Mouse (Mus musculus) embryonic facial prominence, embryonic 11.5 days (tissue): ENCODE measurements around the gene Art3. TPM values are rescaled to one million over a fixed set of nuclear protein-coding genes. Genes with fewer than 3 reads are reported as not detected.
A peak's percentile ranks its signal among the peaks of the same experiment; 100 is the strongest.
"Not testable (repeated sequence)": the region's sequence is repeated elsewhere in the genome, so short reads cannot be mapped to it uniquely, and the experiment has no call there.

Source experiments
- ATAC-seq: fragments of 200-750 bp; cut with Nextera tagmentation; replicated peaks from 2 replicates; pipeline ENCODE4 v1.8.0; 2017; ENCODE audit warnings: low read depth; ENCODE audit not compliant: insufficient number of reproducible peaks, low FRiP score, low TSS enrichment
- DNase-seq: peaks from one replicate; pipeline ENCODE4 v3.0.0-alpha.2; 2015; ENCODE audit warnings: low spot score
- H3K27ac ChIP-seq: fragments of 300-500 bp; sonication (generic); replicated peaks from 2 replicates; pipeline ENCODE4 v1.5.1; 2014; ENCODE audit warnings: mild to moderate bottlenecking, low read depth, low read length, control low read depth
- H3K27me3 ChIP-seq: fragments of 300-500 bp; sonication (generic); 2 replicates; pipeline ENCODE4 v1.6.1; 2014; ENCODE audit warnings: mild to moderate bottlenecking, low read length, moderate library complexity, mixed read lengths; ENCODE audit not compliant: control insufficient read depth, insufficient read depth
- H3K36me3 ChIP-seq: fragments of 300-500 bp; sonication (generic); replicated peaks from 2 replicates; pipeline ENCODE4 v1.6.1; 2014; ENCODE audit warnings: low read depth, mild to moderate bottlenecking, low read length, moderate library complexity, mixed read lengths; ENCODE audit not compliant: control insufficient read depth, insufficient read depth
- H3K4me1 ChIP-seq: fragments of 300-500 bp; sonication (generic); 2 replicates; pipeline ENCODE4 v1.6.1; 2014; ENCODE audit warnings: low read length, mixed read lengths; ENCODE audit not compliant: control insufficient read depth, insufficient read depth
- H3K4me2 ChIP-seq: fragments of 300-500 bp; sonication (generic); 2 replicates; pipeline ENCODE4 v1.6.1; 2014; ENCODE audit warnings: low read depth, mild to moderate bottlenecking, control low read depth, low read length, moderate library complexity
- H3K4me3 ChIP-seq: fragments of 300-500 bp; sonication (generic); 2 replicates; pipeline ENCODE4 v1.5.1; 2014; ENCODE audit warnings: low read depth, low read length, control low read depth
- H3K9ac ChIP-seq: fragments of 300-500 bp; sonication (generic); replicated peaks from 2 replicates; pipeline ENCODE4 v1.6.1; 2014; ENCODE audit warnings: mild to moderate bottlenecking, control low read depth, low read length
- H3K9me3 ChIP-seq: fragments of 300-500 bp; sonication (generic); replicated peaks from 2 replicates; pipeline ENCODE4 v1.6.1; 2016; ENCODE audit warnings: mild to moderate bottlenecking, low read length, inconsistent platforms, mixed read lengths; ENCODE audit not compliant: control insufficient read depth
- WGBS: fragments of 180-500 bp; shearing (Covaris S2); extraction: QIAGEN DNeasy Blood & Tissue Kit; methylation state at CpG from one replicate; pipeline ENCODE4 v1.1.7; 2014; 5-methylcytosine and 5-hydroxymethylcytosine counted together
- polyA plus RNA-seq: library from polyadenylated mRNA; unstranded; fragments of >200 nt; fragmentation: Nextera tagmentation; extraction: Ambion mirVana; gene quantifications from 2 replicates; pipeline ENCODE4 v1.2.1, GENCODE M21; 2014

The Art3 gene
- polyA plus RNA-seq, 1 experiment from 2014 or later, result 1.4 TPM

DNA sequence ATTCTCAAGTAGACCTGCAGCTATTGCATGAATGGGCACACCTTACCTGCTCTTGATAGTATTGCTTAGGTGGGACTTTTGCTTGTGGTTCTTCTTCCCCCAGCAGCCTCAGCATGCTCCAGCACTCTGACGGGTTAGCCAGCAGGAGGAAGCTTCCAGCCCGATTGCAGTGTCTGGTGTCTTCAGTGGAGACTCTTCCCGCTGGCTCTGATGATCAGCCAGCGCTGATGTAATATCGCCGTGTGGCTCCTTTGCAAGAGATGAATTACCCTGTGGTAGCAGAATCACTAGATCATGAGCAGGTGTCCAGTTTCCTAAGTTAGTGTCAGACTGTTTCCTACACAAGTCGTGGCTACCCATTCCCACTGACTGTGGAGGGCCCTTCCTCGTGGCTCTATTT lies 13.4 kb downstream of the Art3 start:
- Histone ChIP-seq H3K4me2 (no peak overlapping the region), H3K27me3 (no peaks in the 10 kb centered on the region), H3K36me3 (no peaks in the 10 kb centered on the region), H3K4me3 (no peak overlapping the region), H3K9ac (no peak overlapping the region), H3K4me1 (no peaks in the 10 kb centered on the region), H3K9me3 (no peaks in the 10 kb centered on the region), H3K27ac (no peak overlapping the region)
- no peak for DNase-seq
- no peak for ATAC-seq
- 84% methylated on average over 8 of the region's 8 CpGs for WGBS

DNA sequence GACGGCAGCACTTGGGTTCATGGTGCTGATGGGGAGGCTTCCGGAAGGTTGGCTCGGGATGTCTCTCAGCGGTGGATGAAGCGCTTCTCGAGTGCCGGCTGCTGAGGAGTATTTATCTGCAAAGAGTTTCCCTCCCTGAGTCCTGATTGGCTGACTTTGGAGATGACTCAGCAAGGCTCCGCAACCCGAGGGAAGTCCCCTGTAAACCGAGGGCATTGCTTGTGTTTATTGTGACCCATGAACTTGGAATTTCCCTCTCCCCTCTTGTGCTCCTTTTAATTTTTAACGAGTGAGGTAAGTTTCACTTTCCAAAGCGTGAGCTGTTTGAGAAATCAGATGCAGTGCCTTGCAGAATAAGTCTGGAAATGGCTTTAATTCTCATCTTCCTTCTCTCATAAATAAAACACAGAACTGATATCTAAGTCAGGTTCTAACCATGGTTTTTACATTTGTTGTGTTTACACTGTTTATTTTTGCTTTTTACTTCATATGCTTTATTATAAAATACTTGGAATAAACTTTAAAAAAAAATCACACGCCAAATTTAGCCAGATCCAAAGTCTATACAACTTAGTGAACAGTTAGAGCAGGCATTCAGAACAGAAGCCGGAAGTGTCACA lies 17.3 kb downstream of the Art3 start, which contains the start of gene Cxcl10:
Gene Cxcl10 (minus strand): TSS at position 96 of the 620 bp plus-strand sequence.
- H3K4me2 ChIP-seq, result no peak within 1 kb of the TSS; the same call in 1 of the 2 replicates
- H3K9ac ChIP-seq, result no peak within 1 kb of the TSS
- DNase-seq, result peak; percentile 65
- no peak within 1 kb of the TSS for H3K4me3 ChIP-seq
- H3K9me3 ChIP-seq, result no peaks in the 10 kb centered on the region
- H3K27me3 ChIP-seq, result no peaks in the 10 kb centered on the region
- no peaks in the 10 kb centered on the region for H3K36me3 ChIP-seq
- WGBS, result 22% methylated on average over 14 of the region's 14 CpGs
- ATAC-seq, result no peak
- no peak within 1 kb of the TSS for H3K27ac ChIP-seq
- no peaks in the 10 kb centered on the region for H3K4me1 ChIP-seq

DNA sequence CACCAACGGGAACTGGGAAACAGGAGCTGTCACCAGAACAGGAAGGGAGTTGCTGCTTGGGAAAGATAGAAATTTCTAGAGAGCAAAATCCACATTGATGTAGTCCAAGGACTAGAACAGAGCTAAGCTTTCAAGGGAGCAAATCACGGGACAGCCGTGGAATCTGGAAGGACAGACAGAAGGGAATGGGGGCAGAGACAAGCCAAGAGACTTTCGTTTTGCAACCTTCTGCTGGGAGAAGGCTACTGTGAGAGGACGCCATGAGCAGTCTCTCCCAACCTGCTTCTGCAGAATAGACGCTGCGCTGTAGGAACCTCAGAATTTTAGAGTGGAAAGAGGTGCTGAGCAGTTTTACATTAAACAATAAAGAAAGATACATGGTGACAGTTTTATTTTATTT lies 18.1 kb downstream of the Art3 start:
- Histone ChIP-seq H3K27ac (no peak overlapping the region), H3K4me1 (no peaks in the 10 kb centered on the region), H3K27me3 (no peaks in the 10 kb centered on the region), H3K9ac (no peak overlapping the region), H3K36me3 (no peaks in the 10 kb centered on the region), H3K9me3 (no peaks in the 10 kb centered on the region), H3K4me3 (no peak overlapping the region), H3K4me2 (no peak overlapping the region)
- ATAC-seq (no peak), DNase-seq (no peak)
- 85% methylated on average over 7 of the region's 7 CpGs for WGBS

DNA sequence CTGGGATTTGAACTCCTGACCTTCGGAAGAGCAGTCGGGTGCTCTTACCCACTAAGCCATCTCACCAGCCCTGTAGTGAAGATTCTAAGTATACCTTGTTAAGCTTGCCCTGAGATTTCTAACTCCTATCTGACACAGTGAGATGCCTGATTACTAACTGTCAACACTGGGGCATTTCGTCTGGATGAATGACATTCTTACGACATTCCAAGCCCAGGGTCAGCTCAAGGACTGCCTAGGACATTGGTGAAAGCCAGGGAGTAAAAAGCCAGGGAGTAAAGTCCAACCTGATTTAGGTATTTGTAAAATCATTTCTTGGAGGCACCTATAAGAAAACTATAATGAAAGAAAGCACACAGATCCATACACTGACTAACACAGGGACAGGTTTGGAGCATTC lies 21.1 kb downstream of the Art3 start:
- H3K36me3 ChIP-seq, H3K4me1 ChIP-seq, H3K9me3 ChIP-seq, H3K4me2 ChIP-seq, H3K27me3 ChIP-seq, H3K27ac ChIP-seq, H3K4me3 ChIP-seq, H3K9ac ChIP-seq, DNase-seq, ATAC-seq: not testable (repeated sequence)
- WGBS, result 64% methylated on average over 4 of the region's 4 CpGs

DNA sequence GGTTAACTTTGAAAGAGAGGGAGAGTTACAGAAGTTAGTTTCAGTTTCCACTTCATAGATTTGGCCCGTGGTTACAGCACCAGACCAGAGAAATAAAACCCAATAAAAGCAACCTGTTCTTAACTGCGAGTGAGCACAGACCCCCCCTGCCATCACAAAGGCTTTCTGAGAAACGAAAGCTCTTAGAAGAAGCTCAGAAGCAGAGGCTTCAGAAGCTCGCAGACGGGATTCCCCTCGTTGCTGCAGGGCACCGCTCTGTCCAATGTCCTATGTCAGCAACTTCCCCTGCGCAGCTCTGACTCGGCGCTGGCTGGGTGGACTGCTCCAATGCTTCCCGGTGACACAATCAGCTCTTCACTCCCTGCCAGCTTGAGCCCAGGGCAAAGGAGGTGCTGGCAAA lies 21.9 kb downstream of the Art3 start:
- 30% methylated on average over 11 of the region's 11 CpGs for WGBS
- no peak for DNase-seq
- H3K27ac ChIP-seq, result no peak overlapping the region
- no peaks in the 10 kb centered on the region for H3K9me3 ChIP-seq
- no peak overlapping the region for H3K4me3 ChIP-seq
- no peaks in the 10 kb centered on the region for H3K4me1 ChIP-seq
- H3K36me3 ChIP-seq, result no peaks in the 10 kb centered on the region
- no peaks in the 10 kb centered on the region for H3K27me3 ChIP-seq
- no peak for ATAC-seq
- no peak overlapping the region for H3K9ac ChIP-seq
- peak overlapping the region; percentile 16; the same call in 1 of the 2 replicates for H3K4me2 ChIP-seq

DNA sequence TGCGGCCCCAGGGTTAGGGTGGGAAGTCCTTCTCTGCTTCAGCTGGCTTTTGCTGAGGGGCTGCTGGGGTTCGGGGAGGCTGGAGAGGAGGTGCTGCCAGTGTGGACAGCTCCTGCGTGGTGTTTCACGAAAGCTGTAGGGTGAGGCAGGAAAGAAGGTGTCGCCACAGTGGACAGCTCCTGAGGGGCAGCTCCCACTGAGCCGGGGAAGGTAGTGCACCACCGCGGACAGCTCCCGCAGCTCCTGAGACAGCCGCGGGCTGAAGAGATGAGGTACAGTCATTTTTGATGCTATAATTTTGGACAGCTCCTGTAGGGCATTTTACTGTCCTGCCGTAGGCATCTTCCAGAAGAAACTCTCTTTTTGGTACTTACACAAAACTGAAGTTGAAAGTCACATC lies 26.4 kb downstream of the Art3 start:
- Histone ChIP-seq H3K27ac (no peak overlapping the region), H3K4me2 (no peak overlapping the region), H3K36me3 (no peaks in the 10 kb centered on the region), H3K27me3 (no peaks in the 10 kb centered on the region), H3K9me3 (no peaks in the 10 kb centered on the region), H3K4me1 (no peaks in the 10 kb centered on the region), H3K9ac (no peak overlapping the region), H3K4me3 (no peak overlapping the region)
- 0 out of 2 replicates have a peak, but pooled peaks have one; percentile 62 for ATAC-seq
- WGBS, result 48% methylated on average over 11 of the region's 12 CpGs
- DNase-seq, result peak; percentile 54

DNA sequence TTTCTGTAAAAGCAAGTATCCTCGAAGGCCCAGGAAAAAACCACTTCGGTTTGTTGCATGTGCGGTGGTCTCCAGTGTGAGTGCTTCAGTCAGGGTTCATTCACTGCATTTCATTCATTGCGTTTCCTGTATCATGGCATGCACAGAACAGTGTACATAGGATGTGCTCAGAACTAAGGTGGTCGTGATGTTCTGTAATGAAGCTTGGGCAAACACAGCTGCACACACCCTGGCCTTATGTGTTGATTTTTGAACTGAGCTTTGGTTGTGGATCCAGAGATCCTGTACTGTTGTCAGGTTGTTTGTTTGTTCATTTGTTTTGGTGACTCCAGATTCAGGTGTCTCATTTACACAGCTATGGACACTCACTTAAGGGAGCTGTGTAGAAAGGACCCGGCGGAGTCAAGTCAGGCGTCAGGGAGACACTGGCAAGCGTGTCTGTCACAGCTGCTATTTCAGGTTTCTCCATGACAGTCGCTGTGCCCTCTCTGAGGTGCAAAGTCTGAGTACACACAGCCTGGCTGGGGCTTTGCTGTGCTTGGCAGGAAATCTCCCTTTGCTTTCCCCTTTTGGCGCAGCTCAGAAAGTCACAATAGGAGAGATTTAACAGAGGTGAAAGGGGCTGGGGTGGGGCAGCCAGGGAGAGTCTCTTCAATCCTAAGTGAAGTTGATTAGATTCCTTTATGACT lies 27.3 kb downstream of the Art3 start:
- Histone ChIP-seq H3K4me3 (no peak overlapping the region), H3K9me3 (no peaks in the 10 kb centered on the region), H3K9ac (no peak overlapping the region), H3K27me3 (no peaks in the 10 kb centered on the region), H3K4me2 (no peak overlapping the region), H3K36me3 (no peaks in the 10 kb centered on the region), H3K4me1 (no peaks in the 10 kb centered on the region), H3K27ac (no peak overlapping the region)
- DNase-seq, result no peak
- WGBS, result 85% methylated on average over 11 of the region's 11 CpGs
- ATAC-seq, result no peak

DNA sequence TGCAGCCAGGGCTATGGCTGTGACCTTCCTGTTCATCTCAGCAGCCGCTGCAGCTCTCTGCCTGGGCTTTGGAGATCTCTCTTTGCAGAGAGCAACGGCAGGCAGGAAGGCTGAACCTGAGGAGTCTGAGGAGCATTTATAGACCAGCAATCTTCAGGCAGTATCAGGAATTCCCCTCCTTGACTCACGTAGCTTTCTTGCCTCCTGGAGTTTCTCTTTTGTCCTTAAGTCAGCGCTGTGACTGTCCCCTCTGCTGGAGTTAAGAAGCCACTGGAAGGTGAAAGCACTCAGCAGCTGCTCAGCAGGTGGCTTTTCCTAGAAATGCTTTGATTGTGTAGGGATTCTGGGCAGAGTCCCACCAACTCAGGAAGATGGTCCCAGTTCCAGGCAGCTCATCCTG lies 31.6 kb downstream of the Art3 start:
- Histone ChIP-seq H3K4me3 (no peak overlapping the region), H3K4me2 (no peak overlapping the region), H3K9ac (no peak overlapping the region), H3K4me1 (no peaks in the 10 kb centered on the region), H3K27me3 (no peaks in the 10 kb centered on the region), H3K9me3 (no peaks in the 10 kb centered on the region), H3K36me3 (no peaks in the 10 kb centered on the region), H3K27ac (no peak overlapping the region)
- DNase-seq (no peak), ATAC-seq (no peak)
- 10% methylated on average over 4 of the region's 4 CpGs for WGBS
